Mouse (Mus musculus) frontal cortex, postnatal 14 days (tissue): ENCODE results near the gene Gm10057.
"Not testable (repeated sequence)": the region's sequence is repeated elsewhere in the genome, so short reads cannot be mapped to it uniquely, and the experiment has no call there.

Experiments used
- DNase-seq, 2 experiments: peaks; one replicate each; pipeline ENCODE4 v3.0.0; 2022; ENCODE audit warnings: low spot score in 2 of 2

Gene Gm10057

DNA sequence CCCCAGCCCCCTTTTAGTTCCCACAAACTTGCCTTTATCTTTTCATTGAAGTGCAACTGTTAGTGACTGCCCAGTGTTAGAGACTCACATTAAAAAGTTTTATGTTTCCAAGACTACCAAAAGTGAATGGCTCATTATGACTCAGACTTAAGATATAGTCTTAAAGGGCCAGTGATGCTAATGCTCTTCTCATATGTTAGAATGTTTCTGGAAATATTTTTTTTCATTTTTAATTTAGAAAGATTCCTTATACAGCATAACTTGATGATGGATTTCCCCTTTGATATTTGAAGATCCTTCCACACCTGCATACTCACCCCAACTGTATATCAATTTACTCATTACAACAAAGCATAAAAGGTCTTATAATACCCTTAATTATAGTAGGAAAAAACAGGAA lies at the start of gene Gm10057:
Gene Gm10057, minus strand, starts transcription at position 101 of the 400 bp plus-strand sequence.
- not testable (repeated sequence) for DNase-seq

DNA sequence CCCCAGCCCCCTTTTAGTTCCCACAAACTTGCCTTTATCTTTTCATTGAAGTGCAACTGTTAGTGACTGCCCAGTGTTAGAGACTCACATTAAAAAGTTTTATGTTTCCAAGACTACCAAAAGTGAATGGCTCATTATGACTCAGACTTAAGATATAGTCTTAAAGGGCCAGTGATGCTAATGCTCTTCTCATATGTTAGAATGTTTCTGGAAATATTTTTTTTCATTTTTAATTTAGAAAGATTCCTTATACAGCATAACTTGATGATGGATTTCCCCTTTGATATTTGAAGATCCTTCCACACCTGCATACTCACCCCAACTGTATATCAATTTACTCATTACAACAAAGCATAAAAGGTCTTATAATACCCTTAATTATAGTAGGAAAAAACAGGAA lies 21.1 kb downstream of the Gm10057 start, which contains the start of gene 4921511M17Rik:
Gene 4921511M17Rik, minus strand, starts transcription at position 101 of the 400 bp plus-strand sequence.
- not testable (repeated sequence) for DNase-seq

DNA sequence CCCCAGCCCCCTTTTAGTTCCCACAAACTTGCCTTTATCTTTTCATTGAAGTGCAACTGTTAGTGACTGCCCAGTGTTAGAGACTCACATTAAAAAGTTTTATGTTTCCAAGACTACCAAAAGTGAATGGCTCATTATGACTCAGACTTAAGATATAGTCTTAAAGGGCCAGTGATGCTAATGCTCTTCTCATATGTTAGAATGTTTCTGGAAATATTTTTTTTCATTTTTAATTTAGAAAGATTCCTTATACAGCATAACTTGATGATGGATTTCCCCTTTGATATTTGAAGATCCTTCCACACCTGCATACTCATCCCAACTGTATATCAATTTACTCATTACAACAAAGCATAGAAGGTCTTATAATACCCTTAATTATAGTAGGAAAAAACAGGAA lies 42.3 kb downstream of the Gm10057 start, which contains the start of gene Samt1:
Gene Samt1, minus strand, starts transcription at position 101 of the 400 bp plus-strand sequence.
- DNase-seq, result not testable (repeated sequence)
